Mouse (Mus musculus) CH12.LX (cell line): Measurements from ENCODE around the gene Cst7. TPM values are rescaled to one million over a fixed set of nuclear protein-coding genes. Genes with fewer than 3 reads are reported as not detected.

Experiments
- DNase-seq: peaks from one replicate; pipeline ENCODE4 v3.0.0-alpha.2; 2013; ENCODE audit errors: extremely low read depth
- H3K27ac ChIP-seq: 2 replicates; pipeline ENCODE4 v1.5.1; 2012; ENCODE audit warnings: low read depth, mild to moderate bottlenecking, control low read depth, moderate library complexity; ENCODE audit not compliant: insufficient read depth
- H3K27me3 ChIP-seq: replicated peaks from 2 replicates; pipeline ENCODE3; 2012; ENCODE audit warnings: inconsistent platforms
- H3K36me3 ChIP-seq, 2 experiments: replicated peaks in 1 of 2; 2 replicates each; pipeline versions ENCODE3 to v1.6.1; 2012; ENCODE audit warnings: inconsistent platforms in 1 of 2, low read length in 1 of 2, mild to moderate bottlenecking in 1 of 2, mixed read lengths in 1 of 2, moderate library complexity in 1 of 2; ENCODE audit not compliant: control insufficient read depth in 1 of 2, insufficient read depth in 1 of 2
- H3K4me1 ChIP-seq, 2 experiments: 2 replicates each; pipeline ENCODE4 v1.6.1; 2012; ENCODE audit warnings: inconsistent platforms in 1 of 2, moderate library complexity in 1 of 2; ENCODE audit not compliant: insufficient read depth in 2 of 2, control insufficient read depth in 1 of 2
- H3K4me2 ChIP-seq: 2 replicates; pipeline ENCODE4 v1.6.1; 2012; ENCODE audit warnings: low read depth, mild to moderate bottlenecking, control low read depth; ENCODE audit not compliant: poor library complexity, insufficient read depth, severe bottlenecking
- H3K4me3 ChIP-seq, 3 experiments: fragments of 150-350 bp in 1 of 3; sonication (generic) in 1 of 3; replicated peaks in 1 of 3; 2 replicates each; pipeline versions ENCODE3 to v1.5.1; 2011 to 2012; ENCODE audit warnings: low read depth in 2 of 3, low read length in 2 of 3, mild to moderate bottlenecking in 2 of 3, moderate library complexity in 2 of 3, control low read depth in 1 of 3, improper control_type of control experiment in 1 of 3, inconsistent platforms in 1 of 3, mixed read lengths in 1 of 3; ENCODE audit not compliant: poor library complexity in 1 of 3
- H3K79me2 ChIP-seq: replicated peaks from 2 replicates; pipeline ENCODE4 v1.6.1; 2012; ENCODE audit warnings: mild to moderate bottlenecking, moderate library complexity; ENCODE audit not compliant: control insufficient read depth, poor library complexity, insufficient read depth, severe bottlenecking; ENCODE audit errors: extremely low read depth
- H3K9ac ChIP-seq: 2 replicates; pipeline ENCODE4 v1.6.1; 2012; ENCODE audit warnings: low read depth, mild to moderate bottlenecking, control low read depth, moderate library complexity; ENCODE audit not compliant: insufficient read depth
- H3K9me3 ChIP-seq: replicated peaks from 2 replicates; pipeline ENCODE3; 2012; ENCODE audit warnings: low read length, inconsistent platforms, mixed read lengths
- CHD1 ChIP-seq: IDR thresholded peaks from 2 replicates; pipeline ENCODE4 v1.6.1; 2012; ENCODE audit warnings: low read depth, low read length, improper control_type of control experiment, inconsistent platforms
- ETS1 ChIP-seq: conservative IDR thresholded peaks from 2 replicates; pipeline ENCODE4 v1.6.1; 2012; ENCODE audit warnings: low read depth, mild to moderate bottlenecking, inconsistent platforms, low read length, improper control_type of control experiment, moderate library complexity
- JUND ChIP-seq: conservative IDR thresholded peaks from 2 replicates; pipeline ENCODE4 v1.6.1; 2011; ENCODE audit warnings: low read depth, low read length, improper control_type of control experiment
- KAT2A ChIP-seq: IDR thresholded peaks from 2 replicates; pipeline ENCODE4 v1.6.1; 2012; ENCODE audit warnings: low read length, improper control_type of control experiment, inconsistent platforms; ENCODE audit not compliant: insufficient replicate concordance
- MAFK ChIP-seq: IDR thresholded peaks from 2 replicates; pipeline ENCODE4 v1.6.1; 2011; ENCODE audit warnings: low read length, improper control_type of control experiment; ENCODE audit not compliant: insufficient replicate concordance
- MAX ChIP-seq: IDR thresholded peaks from 2 replicates; pipeline ENCODE4 v1.6.1; 2011; ENCODE audit warnings: low read length, improper control_type of control experiment
- MAZ ChIP-seq: IDR thresholded peaks from 2 replicates; pipeline ENCODE4 v1.6.1; 2012; ENCODE audit warnings: low read depth, mild to moderate bottlenecking, inconsistent platforms, low read length, improper control_type of control experiment, moderate library complexity
- MXI1 ChIP-seq: IDR thresholded peaks from 2 replicates; pipeline ENCODE4 v1.6.1; 2011; ENCODE audit warnings: mild to moderate bottlenecking, low read depth, low read length, improper control_type of control experiment
- NRF1 ChIP-seq: IDR thresholded peaks from 2 replicates; pipeline ENCODE4 v1.6.1; 2014; ENCODE audit warnings: low read depth, mild to moderate bottlenecking, inconsistent platforms, low read length, improper control_type of control experiment, moderate library complexity
- POLR2AphosphoS2 ChIP-seq: IDR thresholded peaks from 2 replicates; pipeline ENCODE4 v1.6.1; 2011; ENCODE audit warnings: low read depth, low read length, improper control_type of control experiment
- RAD21 ChIP-seq: IDR thresholded peaks from 2 replicates; pipeline ENCODE4 v1.6.1; 2011; ENCODE audit warnings: low read depth, mild to moderate bottlenecking, low read length, improper control_type of control experiment, moderate library complexity
- SIN3A ChIP-seq: IDR thresholded peaks from 2 replicates; pipeline ENCODE4 v1.6.1; 2012; ENCODE audit warnings: low read length, improper control_type of control experiment, inconsistent platforms
- TCF12 ChIP-seq: IDR thresholded peaks from 2 replicates; pipeline ENCODE4 v1.6.1; 2014; ENCODE audit warnings: low read depth, mild to moderate bottlenecking, inconsistent platforms, low read length, improper control_type of control experiment
- USF1 ChIP-seq: IDR thresholded peaks from 2 replicates; pipeline ENCODE4 v1.6.1; 2014; ENCODE audit warnings: low read depth, mild to moderate bottlenecking, inconsistent platforms, low read length, improper control_type of control experiment
- USF2 ChIP-seq: conservative IDR thresholded peaks from 2 replicates; pipeline ENCODE4 v1.6.1; 2011; ENCODE audit warnings: low read depth, low read length, improper control_type of control experiment
- ZKSCAN1 ChIP-seq: IDR thresholded peaks from 2 replicates; pipeline ENCODE4 v1.6.1; 2012; ENCODE audit warnings: low read depth, inconsistent platforms, low read length, improper control_type of control experiment, borderline replicate concordance
- ZMIZ1 ChIP-seq: IDR thresholded peaks from 2 replicates; pipeline ENCODE4 v1.6.1; 2012; ENCODE audit warnings: low read depth, mild to moderate bottlenecking, inconsistent platforms, low read length, improper control_type of control experiment
- dilution Hi-C: fragments of 300-500 bp; cut with MboI; formaldehyde crosslinking; loops from 2 replicates; pipeline ENCODE4 v1.14.3; 2020; ENCODE audit warnings: low sequenced_read_pairs; ENCODE audit not compliant: extremely low pct_unique_long_range_greater_than_20kb, extremely low pct_ligation_motif_present
- in situ Hi-C: fragments of 300-500 bp; cut with MboI; formaldehyde crosslinking; loops from 3 replicates; pipeline ENCODE4 v1.14.3; 2019; ENCODE audit warnings: low sequenced_read_pairs, low pct_ligation_motif_present, low pct_unique_long_range_greater_than_20kb, mixed read lengths
- polyA plus RNA-seq: library from polyadenylated mRNA; unstranded; fragments of >175 nt; gene quantifications from 2 replicates; pipeline ENCODE4 v1.2.1, GENCODE M21; 2012; ENCODE audit warnings: low read depth; ENCODE audit not compliant: insufficient read length
- total RNA-seq, 2 experiments: library from RNA; depleted of rRNA; stranded (reverse); fragments of 300-350 nt in 1 of 2; fragments of >200 nt in 1 of 2; gene quantifications; 2 replicates each; pipeline ENCODE4 v1.2.3; 2012 to 2014

Cst7 gene
- total and polyA plus RNA-seq, 3 experiments: 12.8 to 48.8 (median 31.7) TPM

DNA sequence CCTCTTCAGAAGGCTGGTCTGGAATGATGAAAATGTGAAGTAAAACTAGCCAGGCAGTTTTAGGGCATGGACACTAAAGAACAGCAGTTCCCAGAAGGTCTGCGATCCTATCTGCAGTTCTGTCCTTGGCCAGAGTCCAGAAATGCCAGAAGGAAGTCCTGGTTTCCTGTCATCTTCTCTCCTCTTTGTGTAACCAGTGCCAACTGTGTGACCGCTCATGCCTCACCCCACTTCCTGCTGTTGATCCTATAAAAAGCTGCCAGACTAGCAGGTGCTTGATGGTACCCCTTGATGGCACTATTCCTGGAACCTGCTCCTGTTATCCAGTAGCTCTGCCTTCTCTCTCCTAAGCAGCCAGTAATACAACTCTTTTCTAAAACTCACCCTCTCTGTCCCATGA lies 3.2 kb upstream of the Cst7 start:
- no peaks in the 10 kb centered on the region for H3K79me2 ChIP-seq
- no peaks in the 10 kb centered on the region for H3K36me3 ChIP-seq
- no peaks in the 10 kb centered on the region for H3K27me3 ChIP-seq
- in situ Hi-C loops: loop anchor here (5.0 to 25.0 kb wide), 3 partner anchors 105 to 445 kb away; partner anchors contain the start of gene Entpd6
- no peak overlapping the region for H3K9ac ChIP-seq
- no peak overlapping the region for H3K4me3 ChIP-seq
- TF ChIP-seq NRF1 (no peak), RAD21 (no peak), CHD1 (no peak), ZKSCAN1 (no peak), MAFK (no peak), USF1 (no peak), ETS1 (no peak), TCF12 (no peak), ZMIZ1 (no peak), POLR2AphosphoS2 (no peak)
- no peak overlapping the region for H3K27ac ChIP-seq
- no peak for DNase-seq
- dilution Hi-C loops: no loop called here
- H3K4me2 ChIP-seq: no peak overlapping the region
- H3K4me1 ChIP-seq: peaks cover 0 to 40% of the 10 kb centered on the region in 2 experiments; a peak in 2 of 4 replicates
- H3K9me3 ChIP-seq: no peaks in the 10 kb centered on the region

- in situ Hi-C loops: loop anchor here (25.0 kb wide), 1 partner anchor 442 kb away; no protein-coding TSS in a partner anchor
- Histone ChIP-seq H3K9me3 (no peaks in the 10 kb centered on the region), H3K9ac (peak overlapping the region; percentile 7; the same call in 1 of the 2 replicates), H3K36me3 (peaks cover 0 to 22% of the 10 kb centered on the region in 2 experiments), H3K27me3 (no peaks in the 10 kb centered on the region), H3K27ac (no peak overlapping the region), H3K4me3 (peak overlapping the region; percentile 40 to 56 (median 42)), H3K4me1 (peaks cover 0 to 43% of the 10 kb centered on the region in 2 experiments; a peak in 2 of 4 replicates), H3K79me2 (no peaks in the 10 kb centered on the region), H3K4me2 (peak overlapping the region; percentile 31)
- TF ChIP-seq POLR2AphosphoS2: no peak
- no peak for TF ChIP-seq JUND
- no peak for TF ChIP-seq KAT2A
- TF ChIP-seq MXI1: no peak
- no peak for TF ChIP-seq USF2
- no peak for TF ChIP-seq USF1
- TF ChIP-seq MAX: no peak
- TF ChIP-seq SIN3A: no peak
- TF ChIP-seq MAZ: no peak
- no peak for DNase-seq
- dilution Hi-C loops: no loop called here
Observed at GRCm38 (mm10) chr2:150570761-150571160, 546 bp downstream of the Cst7 start.
